Mouse (Mus musculus) ovary, adult 18-20 months (tissue): ENCODE measurements around the gene Pdik1l.
"Not testable (repeated sequence)": the region's sequence is repeated elsewhere in the genome, so short reads cannot be mapped to it uniquely, and the experiment has no call there.

Experiments used
- DNase-seq: peaks from one replicate; pipeline ENCODE4 v3.0.0; 2022; ENCODE audit warnings: low spot score, mixed read lengths

The Pdik1l gene

GRCm38 (mm10) chr4:134298626-134299497 is 11.2 kb upstream of the Pdik1l start:
- DNase-seq: no peak

- DNase-seq: no peak
Observed at GRCm38 (mm10) chr4:134297369-134297768, 9.7 kb upstream of the Pdik1l start.

GRCm38 (mm10) chr4:134296523-134296922 is 8.8 kb upstream of the Pdik1l start:
- DNase-seq: no peak

GRCm38 (mm10) chr4:134296096-134296495 is 8.4 kb upstream of the Pdik1l start:
- not testable (repeated sequence) for DNase-seq

GRCm38 (mm10) chr4:134293692-134294163 is 6.0 kb upstream of the Pdik1l start:
- DNase-seq: no peak

GRCm38 (mm10) chr4:134293061-134293691 is 5.5 kb upstream of the Pdik1l start:
- DNase-seq: no peak

GRCm38 (mm10) chr4:134292067-134292466 is 4.4 kb upstream of the Pdik1l start:
- DNase-seq: no peak

GRCm38 (mm10) chr4:134288397-134289256 is 932 bp upstream of the Pdik1l start:
- DNase-seq: no peak

GRCm38 (mm10) chr4:134287168-134287564 is 529 bp downstream of the Pdik1l start:
- peak; percentile 91 for DNase-seq

GRCm38 (mm10) chr4:134286226-134287167 is 1.2 kb downstream of the Pdik1l start:
- DNase-seq: no peak

- DNase-seq: no peak
Observed at GRCm38 (mm10) chr4:134284942-134285341, 2.8 kb downstream of the Pdik1l start.

GRCm38 (mm10) chr4:134273417-134274345 is 14.0 kb downstream of the Pdik1l start:
- DNase-seq: no peak

GRCm38 (mm10) chr4:134272731-134273416 is 14.8 kb downstream of the Pdik1l start:
- no peak for DNase-seq

- no peak for DNase-seq
Observed at GRCm38 (mm10) chr4:134271979-134272378, 15.7 kb downstream of the Pdik1l start.

GRCm38 (mm10) chr4:134269622-134270021 is 18.1 kb downstream of the Pdik1l start:
- DNase-seq: not testable (repeated sequence)

GRCm38 (mm10) chr4:134268102-134268655 is 19.5 kb downstream of the Pdik1l start:
- DNase-seq: no peak

GRCm38 (mm10) chr4:134265860-134266585 is 21.7 kb downstream of the Pdik1l start:
- DNase-seq: no peak

GRCm38 (mm10) chr4:134263191-134263590 is 24.5 kb downstream of the Pdik1l start:
- DNase-seq: no peak
